Mouse (Mus musculus): ENCODE results near the gene Krcc1.
"Not testable (repeated sequence)": the region's sequence is repeated elsewhere in the genome, so short reads cannot be mapped to it uniquely, and the experiment has no call there.

DNA sequence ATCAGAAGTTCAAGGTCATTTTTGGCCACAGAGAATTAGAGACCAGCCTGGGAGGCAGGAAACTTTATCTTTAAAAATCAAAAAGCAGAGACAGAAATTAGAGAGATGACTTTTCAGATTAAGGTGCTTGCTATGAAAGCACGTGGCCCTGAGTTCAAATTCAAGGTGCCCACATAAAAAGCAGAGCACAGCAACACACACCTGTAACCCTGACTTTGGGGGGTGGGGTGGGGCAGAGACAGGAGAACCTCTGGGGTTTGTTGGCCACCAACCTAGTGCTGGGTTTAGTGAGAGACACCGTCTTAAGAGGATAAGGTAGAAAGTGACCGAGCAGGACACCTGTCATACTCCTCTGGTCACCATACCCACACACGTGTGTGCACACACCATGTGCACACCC is 60.0 kb downstream of the Krcc1 start:
- TF ChIP-seq CTCF (conservative IDR thresholded peaks at IDR 0.05; ENCODE audit: low read length); POU5F1 (IDR thresholded peaks at IDR 0.05; ENCODE audit: borderline replicate concordance, low read length); NANOG (IDR thresholded peaks at IDR 0.05; ENCODE audit: borderline replicate concordance, low read length): not testable (repeated sequence)

Measured in E14TG2a.4 (cell line).